Mouse (Mus musculus) gastrocnemius, postnatal 25 days (tissue): ENCODE measurements around the gene Gm17657. TPM values are rescaled to one million over a fixed set of nuclear protein-coding genes. Genes with fewer than 3 reads are reported as not detected.

Experiments
- DNase-seq: peaks from one replicate; pipeline ENCODE4 v3.0.0; 2022
- microRNA-seq, 2 experiments: library from miRNA; unstranded; fragments of <30 nt; microRNA quantifications; one replicate each; pipeline ENCODE4 v1.2.0; 2021; ENCODE audit warnings: borderline replicate concordance in 2 of 2
- total RNA-seq, 2 experiments: library from RNA; stranded (reverse); gene quantifications; 1 replicate in 1 of 2; 2 replicates in 1 of 2; pipeline ENCODE4 v1.2.3; 2021

Gene Gm17657
- total RNA-seq, 2 experiments from 2014 or later = not detected

DNA sequence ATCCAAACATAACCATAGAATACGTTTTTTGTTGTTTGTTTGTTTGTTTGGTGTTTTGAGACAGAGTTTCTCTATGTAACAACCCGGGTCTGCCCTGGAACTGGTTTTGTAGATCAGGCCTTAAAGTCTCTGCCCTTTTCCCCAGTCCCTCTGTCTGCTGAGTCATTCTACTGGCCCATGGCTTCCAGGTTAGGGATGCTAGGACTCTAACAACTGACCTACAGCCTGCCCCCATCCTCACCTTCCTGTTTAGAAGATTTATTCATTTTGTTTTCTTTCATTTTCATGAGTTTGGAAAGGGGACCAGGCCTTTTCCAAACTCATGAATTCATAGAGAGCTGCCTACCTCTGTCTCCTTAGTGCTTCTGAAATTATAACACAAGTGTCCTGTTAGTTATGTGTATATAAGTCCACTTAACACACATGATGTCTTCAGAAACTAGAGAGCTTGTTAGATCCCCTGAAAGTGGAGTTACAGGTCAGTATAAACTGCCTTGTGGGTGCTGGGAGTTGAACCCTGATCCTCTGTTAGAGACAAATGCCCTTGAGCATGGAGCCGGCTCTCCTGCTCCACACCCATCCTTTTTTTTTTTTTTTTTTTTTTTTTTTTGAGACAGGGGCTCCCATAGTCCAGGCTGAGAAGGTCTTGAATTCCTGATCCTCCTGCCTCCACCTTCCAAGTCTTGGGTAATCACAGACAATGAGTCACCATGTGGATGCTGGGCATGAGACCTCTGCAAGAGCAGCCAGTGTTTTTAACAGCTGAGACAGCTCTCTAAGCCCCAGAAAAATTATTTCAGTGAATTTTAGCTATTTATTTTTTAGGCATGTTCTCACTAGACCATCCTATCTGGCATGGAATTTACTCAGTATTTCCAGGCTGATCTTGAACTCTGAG is 63.9 kb downstream of the Gm17657 start:
- no peak for DNase-seq

DNA sequence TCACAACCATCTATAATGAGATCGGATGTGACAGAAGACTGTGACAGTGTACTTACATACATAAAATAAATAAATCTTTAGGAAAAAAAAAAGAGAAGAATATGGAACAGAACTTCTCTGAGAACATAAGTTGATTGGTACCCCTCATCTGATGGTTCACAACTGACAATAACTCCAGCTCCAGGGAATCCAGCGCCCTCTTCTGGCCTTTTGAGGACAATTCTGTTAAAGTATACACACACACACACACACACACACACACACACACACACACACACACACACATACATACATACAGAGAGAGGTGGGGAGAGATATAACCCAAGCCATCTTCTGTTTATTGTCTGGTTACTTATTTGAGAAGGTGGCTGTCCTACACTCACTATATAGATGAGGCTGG is 65.0 kb downstream of the Gm17657 start:
- DNase-seq = no peak

DNA sequence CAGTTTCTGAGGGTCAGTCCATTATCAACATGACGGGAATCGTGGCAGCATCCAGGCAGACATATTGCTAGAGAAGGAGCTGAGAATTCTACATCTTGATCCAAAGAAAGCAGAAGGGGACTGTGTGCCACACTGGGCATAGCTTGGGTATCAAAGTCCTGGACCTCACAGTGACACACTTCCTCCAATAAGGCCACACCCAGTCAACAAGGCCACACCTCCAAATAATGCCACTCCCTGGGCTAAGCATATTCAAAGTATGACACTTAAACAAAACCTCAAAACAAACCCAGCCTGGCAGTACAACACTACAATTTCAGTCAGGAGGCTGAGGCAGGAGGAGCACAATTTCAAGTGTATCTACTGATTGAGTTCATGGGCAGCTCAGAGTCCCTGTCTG is 66.2 kb downstream of the Gm17657 start:
- DNase-seq = no peak

GRCm38 (mm10) chr17:29482632-29483031 is 66.8 kb downstream of the Gm17657 start:
- no peak for DNase-seq

DNA sequence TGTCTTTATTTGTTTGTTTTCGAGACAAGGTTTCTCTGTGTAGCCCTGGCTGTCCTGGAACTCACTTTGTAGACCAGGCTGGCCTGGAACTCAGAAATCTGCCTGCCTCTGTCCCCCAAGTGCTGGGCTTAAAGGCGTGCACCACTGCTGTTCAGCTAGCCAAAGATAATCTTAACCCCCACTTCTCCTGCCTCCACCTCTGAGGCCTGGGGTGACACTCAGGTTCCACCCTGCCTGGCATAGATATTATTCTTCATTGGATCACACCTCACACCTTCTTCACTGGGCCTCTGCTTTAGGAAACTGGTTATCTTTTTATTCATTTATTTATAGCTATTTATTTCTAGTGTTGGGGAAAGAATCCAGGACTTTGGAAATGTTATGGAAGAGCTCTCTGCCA is 69.2 kb downstream of the Gm17657 start:
- no peak for DNase-seq

GRCm38 (mm10) chr17:29478271-29478670 is 71.2 kb downstream of the Gm17657 start:
- DNase-seq = no peak

DNA sequence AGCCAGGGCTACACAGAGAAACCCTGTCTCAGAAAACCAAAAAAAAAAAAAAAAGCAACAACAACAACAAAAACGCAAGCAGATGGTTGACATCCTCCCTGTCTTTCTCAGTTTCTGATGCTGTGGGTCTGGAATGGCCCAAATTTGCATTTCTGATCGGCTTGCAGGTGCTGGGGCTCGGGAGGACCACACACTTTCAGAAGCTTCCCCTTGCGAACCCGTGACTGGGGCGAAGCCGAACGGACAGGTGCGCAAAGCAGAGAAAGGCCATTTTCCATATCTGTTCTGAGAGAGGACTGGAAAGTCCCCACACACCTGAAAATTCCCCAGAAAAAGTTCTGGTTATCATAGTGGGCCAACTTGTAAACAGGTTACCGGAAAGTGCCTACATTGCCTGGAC is 72.1 kb downstream of the Gm17657 start:
- DNase-seq = no peak

- DNase-seq = no peak
These were observed 73.0 kb downstream of the Gm17657 start for GRCm38 (mm10) chr17:29476461-29476860.

DNA sequence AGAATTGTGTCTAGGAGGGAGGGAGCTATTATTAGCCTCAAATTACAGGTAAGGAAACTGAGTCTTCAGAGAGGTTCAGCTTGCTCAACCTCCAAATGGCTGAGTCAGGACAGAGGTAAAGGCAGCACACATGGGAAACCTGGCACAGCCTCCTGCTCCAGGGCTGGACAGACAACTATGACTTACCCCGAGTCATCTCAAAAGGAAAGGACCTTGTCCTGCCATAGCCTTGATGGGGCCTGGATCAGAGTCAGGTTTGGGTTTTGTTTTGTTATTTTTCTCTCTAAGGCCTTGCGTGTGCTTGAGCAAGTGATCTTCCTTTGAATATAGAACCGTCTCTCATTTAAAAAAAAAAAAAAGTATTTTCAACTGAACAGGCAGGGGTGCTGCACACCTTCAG is 74.3 kb downstream of the Gm17657 start:
- no peak for DNase-seq

DNA sequence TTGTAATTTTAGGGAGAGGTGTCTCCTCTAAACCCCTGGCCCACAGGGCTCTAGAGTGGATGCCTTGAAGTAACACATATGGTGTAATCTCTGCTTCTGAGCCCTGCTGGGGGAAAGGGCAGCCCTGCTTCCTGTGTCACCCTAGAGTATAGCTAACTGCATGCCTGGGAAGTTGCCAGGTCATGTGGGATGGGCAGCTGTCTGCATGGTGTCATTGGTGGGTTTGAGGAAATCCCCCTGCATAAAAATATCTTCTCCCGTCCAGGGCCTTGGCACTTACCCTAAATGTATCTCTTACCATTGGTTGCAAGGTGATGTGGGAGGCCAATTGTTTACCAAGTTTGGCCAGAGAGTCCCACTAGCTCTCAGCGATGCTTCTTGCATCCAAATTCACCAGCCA is 75.4 kb downstream of the Gm17657 start:
- DNase-seq = no peak

DNA sequence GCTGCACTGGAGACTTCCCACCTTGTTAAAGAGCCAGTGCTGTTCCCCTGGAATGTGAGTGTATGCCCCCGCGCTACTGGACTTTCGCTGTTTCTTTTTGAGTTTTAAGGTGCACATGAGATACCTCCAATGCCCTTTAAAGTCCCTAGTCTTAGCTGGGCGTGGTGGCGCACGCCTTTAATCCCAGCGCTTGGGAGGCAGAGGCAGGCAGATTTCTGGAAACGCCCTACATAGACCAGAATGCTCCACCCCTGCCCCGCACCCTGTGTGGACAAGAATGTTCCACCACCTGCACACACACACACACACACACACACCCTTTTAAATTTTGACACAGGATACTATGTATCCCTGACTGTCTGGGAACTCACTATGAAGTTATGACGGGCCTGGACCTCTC is 76.0 kb downstream of the Gm17657 start:
- DNase-seq = no peak

Small RNA genes within 50 kb of the gene (microRNA-seq; reads per million reads assigned to microRNA genes)
- 0 to 0.74 reads per million in 2 experiments for gene Mir7667

Other genes with a start within 250 kb of the Gm17657 start
- gene Pi16, start 232.0 kb downstream of the Gm17657 start, total RNA-seq = 10 to 100 TPM; 27.9 to 47.2 TPM
- 100 to 1,000 TPM; 104 to 106 TPM for gene Mtch1, start 201.7 kb downstream of the Gm17657 start, total RNA-seq
- gene Fgd2, start 188.7 kb downstream of the Gm17657 start, total RNA-seq = 1 to 10 TPM; 1.2 to 1.6 TPM
- 10 to 100 TPM; 11.1 to 17.5 TPM for gene Pim1, start 58.9 kb downstream of the Gm17657 start, total RNA-seq
- 1 to 10 TPM; 8.1 to 8.5 TPM for gene Tbc1d22b, start 147 bp upstream of the Gm17657 start, total RNA-seq
- not detected for gene Tmem217, start 2.7 kb upstream of the Gm17657 start, total RNA-seq
- 10 to 100 TPM; 18.1 to 21.0 TPM for gene Rnf8, start 65.2 kb upstream of the Gm17657 start, total RNA-seq
- gene Gm28043, start 65.2 kb upstream of the Gm17657 start, total RNA-seq = 1 to 10 TPM in 1 of 2 experiments, under 1 TPM in 1; 0.67 to 1.0 TPM
- gene Cmtr1, start 111.0 kb upstream of the Gm17657 start, total RNA-seq = 10 to 100 TPM; 31.1 to 34.2 TPM
- 1 to 10 TPM; 5.0 to 6.6 TPM for gene Ccdc167, start 167.4 kb upstream of the Gm17657 start, total RNA-seq